Mouse (Mus musculus): ENCODE data around the gene Ostm1.

Gene Ostm1

GRCm38 (mm10) chr10:42583902-42584435 lies 347 bp downstream of the Ostm1 start:
- DNase-seq (ENCODE audit: low spot score) = no peak

- DNase-seq (ENCODE audit: low spot score) = no peak
These were observed 888 bp downstream of the Ostm1 start for GRCm38 (mm10) chr10:42584436-42584983.

DNA sequence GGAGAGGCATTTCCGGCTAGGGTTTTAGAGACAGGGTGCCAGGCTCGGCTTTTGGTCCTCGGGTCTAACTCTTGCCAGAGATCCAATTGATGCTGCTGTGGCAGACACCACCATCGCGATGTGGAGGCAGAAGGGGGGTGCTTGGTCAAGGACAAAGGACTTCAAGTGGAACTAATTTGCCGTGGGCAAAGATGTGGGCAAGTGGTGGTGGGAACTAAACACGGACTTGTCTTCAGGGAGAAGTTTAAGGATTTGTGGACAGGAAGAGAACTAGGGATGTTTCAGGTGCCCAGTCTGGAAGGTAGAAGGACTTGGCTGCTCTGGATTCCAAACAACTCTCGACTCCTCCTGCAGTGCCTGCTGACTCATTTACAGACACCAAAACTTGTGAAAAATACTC lies 1.5 kb downstream of the Ostm1 start:
- DNase-seq (ENCODE audit: low spot score) = no peak

GRCm38 (mm10) chr10:42585596-42586305 lies 2.1 kb downstream of the Ostm1 start:
- no peak for DNase-seq (ENCODE audit: low spot score)

DNA sequence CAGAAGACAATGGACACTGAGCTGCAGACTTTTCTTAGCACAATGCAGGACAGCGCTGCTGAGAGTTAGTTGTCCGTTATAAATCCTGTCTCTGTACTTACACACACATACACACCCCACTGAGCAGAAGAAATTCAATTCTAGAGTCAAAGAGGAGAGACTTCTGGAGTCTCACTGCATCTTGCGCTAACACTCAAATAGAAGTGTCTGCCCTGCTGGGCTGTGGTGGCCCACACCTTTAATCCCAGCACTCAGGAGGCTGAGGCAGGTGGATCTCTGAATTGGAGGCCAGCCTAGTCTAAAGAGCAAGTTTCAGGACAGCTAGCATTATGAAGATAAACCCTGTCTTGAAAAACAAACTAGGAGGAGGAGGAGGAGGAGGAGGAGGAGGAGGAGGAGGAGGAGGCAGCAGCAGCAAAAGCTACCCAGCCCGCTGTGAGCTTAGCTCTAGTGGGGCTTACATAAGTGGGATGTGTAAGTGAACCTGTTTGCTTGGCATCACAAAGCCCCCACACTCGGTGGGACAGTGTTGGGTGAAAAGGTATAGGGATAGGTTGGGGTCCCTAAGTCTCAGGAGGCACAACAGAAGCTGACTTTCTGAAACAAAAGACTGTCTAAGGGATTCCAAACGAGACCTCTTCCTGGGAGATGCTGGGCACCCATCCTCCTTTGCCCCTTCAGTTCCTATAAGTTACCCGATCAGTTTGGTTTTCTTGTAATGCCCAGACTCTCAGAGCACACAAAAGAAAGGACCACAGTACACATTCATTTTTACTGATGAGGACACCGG lies 4.5 kb downstream of the Ostm1 start:
- DNase-seq (ENCODE audit: low spot score) = no peak

GRCm38 (mm10) chr10:42589505-42589904 lies 5.9 kb downstream of the Ostm1 start:
- no peak for DNase-seq (ENCODE audit: low spot score)

- DNase-seq (ENCODE audit: low spot score) = no peak
These were observed 6.9 kb downstream of the Ostm1 start for GRCm38 (mm10) chr10:42590261-42591184.

DNA sequence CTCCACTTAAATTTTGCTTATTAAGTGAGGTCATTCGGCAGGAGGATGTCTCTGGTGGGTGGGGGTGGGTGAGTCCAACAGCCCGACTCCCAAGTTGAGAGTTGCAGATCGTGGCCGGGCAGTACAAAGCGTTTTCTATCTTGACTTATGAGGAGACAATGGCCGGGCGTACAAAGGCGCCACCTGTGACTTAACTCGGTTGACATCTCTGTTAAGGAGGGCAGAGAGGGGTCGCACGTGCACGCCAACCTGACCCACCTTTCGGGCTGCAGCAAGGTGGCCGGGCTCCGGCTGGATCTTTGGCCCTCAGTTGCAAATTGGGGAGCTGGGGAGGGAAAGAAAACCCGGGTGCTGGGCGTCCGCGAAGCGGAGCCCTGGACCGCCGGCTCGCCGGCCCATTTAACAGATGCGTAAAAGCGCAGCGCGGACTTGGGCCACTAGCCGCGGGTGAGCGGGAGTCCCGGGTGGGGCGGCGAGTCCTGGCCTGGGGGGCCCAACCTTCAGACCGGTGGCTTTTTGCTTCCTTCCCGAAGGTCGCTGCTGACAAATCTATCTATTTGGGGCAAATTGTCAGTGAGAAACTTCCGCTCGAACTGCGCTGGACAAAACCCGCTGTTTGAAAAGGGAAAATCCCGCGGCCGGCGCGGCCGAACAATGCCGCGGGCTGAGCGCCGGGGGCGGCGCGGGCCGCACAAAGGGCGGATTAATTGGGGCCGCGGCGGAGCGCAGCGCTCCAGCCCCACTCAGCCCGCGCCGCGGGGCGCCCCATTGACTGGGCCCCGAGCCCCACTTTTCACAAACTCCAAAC lies 7.8 kb downstream of the Ostm1 start:
- no peak for DNase-seq (ENCODE audit: low spot score)

GRCm38 (mm10) chr10:42591993-42592686 lies 8.5 kb downstream of the Ostm1 start:
- no peak for DNase-seq (ENCODE audit: low spot score)

- DNase-seq (ENCODE audit: low spot score) = no peak
These were observed 9.6 kb downstream of the Ostm1 start for GRCm38 (mm10) chr10:42593201-42593600.

- DNase-seq (ENCODE audit: low spot score) = no peak
These were observed 15.0 kb downstream of the Ostm1 start for GRCm38 (mm10) chr10:42598615-42599014.

DNA sequence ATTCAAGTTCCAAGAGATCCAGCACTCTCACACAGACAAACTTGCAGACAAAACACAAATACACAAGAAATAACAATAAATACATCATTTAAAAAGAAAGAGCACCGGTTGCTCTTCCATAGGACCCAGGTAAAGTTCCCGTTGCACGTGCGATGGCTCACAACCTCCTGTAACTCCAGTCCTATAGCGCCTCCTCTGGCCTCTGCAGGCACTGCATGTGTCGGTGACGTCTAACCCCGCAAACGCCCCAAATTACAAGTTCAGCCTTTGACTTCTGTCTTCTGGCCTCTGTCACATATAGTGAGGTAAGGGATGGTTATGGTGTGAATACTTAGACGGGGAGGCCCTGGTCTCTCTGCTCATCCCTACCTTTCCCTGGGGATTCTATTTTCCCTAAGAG lies 17.9 kb downstream of the Ostm1 start:
- no peak for DNase-seq (ENCODE audit: low spot score)

DNA sequence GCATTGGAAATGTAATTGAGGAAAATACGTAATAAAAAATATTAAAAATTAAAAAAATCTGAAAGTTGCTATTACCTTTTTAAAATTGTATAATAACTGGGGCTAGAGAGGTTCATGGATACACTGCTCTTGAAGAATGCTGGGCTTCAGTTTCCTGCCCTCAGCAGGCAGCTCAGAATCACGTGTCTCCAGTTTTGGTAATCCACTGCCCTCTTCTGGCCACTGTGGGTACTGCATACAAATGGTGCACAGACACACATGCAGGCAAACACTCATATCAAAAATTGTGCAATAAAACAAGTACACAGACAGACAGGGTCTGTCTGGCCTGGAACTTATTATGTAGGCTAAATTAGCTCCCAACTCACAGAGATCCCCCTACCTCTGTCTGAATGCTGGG lies 21.3 kb downstream of the Ostm1 start:
- DNase-seq (ENCODE audit: low spot score) = no peak

DNA sequence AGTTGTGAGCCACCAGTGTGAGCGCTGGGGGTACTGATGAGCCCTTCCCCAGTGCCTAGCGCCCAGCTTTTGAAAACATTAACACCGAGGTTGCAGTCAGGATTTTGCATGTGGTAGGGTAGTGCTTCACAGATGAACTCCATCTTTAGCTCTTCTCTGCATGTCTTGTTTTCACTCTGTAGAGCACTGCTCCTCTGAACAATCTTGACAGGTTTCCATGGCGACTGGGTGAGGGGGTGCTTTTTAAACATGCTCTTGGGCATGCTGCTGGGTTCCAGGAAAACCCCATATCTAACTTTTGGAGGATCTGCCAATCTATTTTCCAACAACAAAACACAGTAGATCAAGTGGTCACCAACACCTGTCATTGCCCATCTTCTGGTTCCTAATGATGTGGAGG lies 23.1 kb downstream of the Ostm1 start:
- no peak for DNase-seq (ENCODE audit: low spot score)

GRCm38 (mm10) chr10:42613075-42613474 lies 29.5 kb downstream of the Ostm1 start:
- DNase-seq (ENCODE audit: low spot score) = no peak

GRCm38 (mm10) chr10:42613639-42614381 lies 30.2 kb downstream of the Ostm1 start:
- no peak for DNase-seq (ENCODE audit: low spot score)

DNA sequence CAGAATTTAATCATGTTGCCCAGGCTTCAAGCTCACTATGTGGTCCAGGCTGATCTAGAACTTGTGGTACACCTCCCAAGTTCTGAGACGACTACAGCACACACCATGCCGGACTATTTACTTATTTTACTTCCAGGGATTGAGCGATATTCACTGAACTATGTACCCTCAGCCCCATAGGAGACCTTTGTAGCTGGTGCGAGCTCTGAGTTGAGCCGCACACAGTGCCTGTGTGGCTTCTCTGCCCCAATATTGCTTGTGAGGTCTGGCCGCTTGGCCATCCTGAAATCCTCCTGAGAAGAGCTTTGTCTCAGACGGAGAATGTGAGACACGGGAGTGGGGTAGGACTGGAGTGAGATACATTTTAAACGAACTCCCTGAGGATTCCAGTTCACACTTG lies 31.1 kb downstream of the Ostm1 start:
- no peak for DNase-seq (ENCODE audit: low spot score)

DNA sequence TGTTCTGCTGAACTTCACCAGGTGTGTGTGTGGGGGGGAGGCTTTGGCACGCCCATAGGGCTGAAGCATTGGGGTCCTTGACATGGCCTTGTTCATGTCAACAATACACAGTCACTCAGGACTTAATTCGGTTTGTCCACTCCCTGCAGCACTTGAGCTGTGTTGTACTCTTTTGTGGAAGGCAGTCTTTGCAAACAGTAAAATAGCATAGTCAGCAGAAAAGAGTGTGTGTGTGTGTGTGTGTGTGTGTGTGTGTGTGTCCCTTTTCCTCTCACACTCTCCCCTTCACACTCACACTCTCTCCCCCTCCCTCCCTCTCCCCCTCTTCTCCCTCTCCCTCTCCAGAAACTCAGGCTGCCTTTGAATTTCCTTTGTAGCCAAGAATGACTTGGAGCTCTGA lies 34.7 kb downstream of the Ostm1 start:
- DNase-seq (ENCODE audit: low spot score) = no peak

DNA sequence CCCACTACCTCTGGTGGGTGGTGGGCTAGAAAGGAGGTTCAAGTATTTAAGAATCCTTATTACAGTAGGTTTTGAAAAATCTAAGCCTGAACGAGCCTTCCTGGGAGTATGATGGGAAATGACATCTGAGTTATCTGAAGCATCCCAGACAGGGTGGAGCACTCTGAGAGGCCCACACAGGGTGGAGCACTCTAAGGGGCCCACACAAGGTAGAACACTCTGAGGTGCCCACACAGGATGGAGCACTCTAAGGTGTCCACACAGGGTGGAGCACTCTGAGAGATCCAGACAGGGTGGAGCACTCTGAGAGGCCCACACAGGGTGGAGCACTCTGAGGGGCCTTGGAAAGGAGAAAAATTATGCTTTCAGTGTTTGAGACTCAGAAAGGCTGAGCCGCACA lies 42.3 kb downstream of the Ostm1 start:
- no peak for DNase-seq (ENCODE audit: low spot score)
